Mouse (Mus musculus) gastrocnemius, postnatal 36 days (tissue): ENCODE data around the gene Dnal4. TPM values are rescaled to one million over a fixed set of nuclear protein-coding genes. Genes with fewer than 3 reads are reported as not detected.

Source experiments
- DNase-seq, 2 experiments: peaks; one replicate each; pipeline ENCODE4 v3.0.0; 2022
- intact Hi-C: fragments of 180-260 bp; cut with DNase I; formaldehyde crosslinking; loops from one replicate; pipeline ENCODE4 v1.15.1; 2025
- total RNA-seq, 2 experiments: library from RNA; stranded (reverse); gene quantifications; 2 replicates each; pipeline ENCODE4 v1.2.3; 2021

Dnal4 gene
- total RNA-seq, 2 experiments from 2014 or later = 4.9 to 6.0 TPM

- DNase-seq = no peak
- intact Hi-C loops = no loop called here
Measured at GRCm38 (mm10) chr15:79765361-79765760, 12.3 kb downstream of the Dnal4 start.

GRCm38 (mm10) chr15:79764539-79765267 lies 12.9 kb downstream of the Dnal4 start:
- no peak for DNase-seq
- intact Hi-C loops = no loop called here

- DNase-seq = no peak
- intact Hi-C loops = no loop called here
Measured at GRCm38 (mm10) chr15:79763601-79764246, 13.9 kb downstream of the Dnal4 start.

- intact Hi-C loops = no loop called here
- no peak for DNase-seq
Measured at GRCm38 (mm10) chr15:79763001-79763400, 14.6 kb downstream of the Dnal4 start.

DNA sequence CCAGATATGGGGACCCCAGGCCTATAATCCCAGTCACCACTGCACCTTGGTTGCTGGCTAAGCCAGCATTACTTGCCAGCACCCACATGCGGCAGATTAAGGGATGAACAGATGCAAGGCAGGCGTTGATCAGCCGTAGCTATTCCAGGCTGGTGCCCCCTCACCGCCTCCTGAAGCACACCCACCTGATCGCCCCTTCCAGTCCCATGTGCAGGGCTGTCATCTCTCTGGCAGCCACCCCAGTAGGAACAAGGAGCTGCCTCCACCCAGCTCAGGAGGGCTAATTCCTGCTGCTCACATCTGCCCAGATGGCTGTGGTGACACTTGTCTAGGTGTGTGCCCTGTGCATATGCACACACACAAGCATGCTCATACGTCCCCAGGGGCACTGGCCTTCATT lies 16.7 kb downstream of the Dnal4 start:
- intact Hi-C loops = no loop called here
- no peak for DNase-seq

GRCm38 (mm10) chr15:79757118-79757517 lies 20.5 kb downstream of the Dnal4 start:
- intact Hi-C loops = loop anchor here (10.0 kb wide), 1 partner anchor 128 kb away; no protein-coding TSS in a partner anchor
- no peak for DNase-seq

- intact Hi-C loops = loop anchor here (10.0 kb wide), 1 partner anchor 129 kb away; no protein-coding TSS in a partner anchor
Measured at GRCm38 (mm10) chr15:79755977-79756625, 21.5 kb downstream of the Dnal4 start.

DNA sequence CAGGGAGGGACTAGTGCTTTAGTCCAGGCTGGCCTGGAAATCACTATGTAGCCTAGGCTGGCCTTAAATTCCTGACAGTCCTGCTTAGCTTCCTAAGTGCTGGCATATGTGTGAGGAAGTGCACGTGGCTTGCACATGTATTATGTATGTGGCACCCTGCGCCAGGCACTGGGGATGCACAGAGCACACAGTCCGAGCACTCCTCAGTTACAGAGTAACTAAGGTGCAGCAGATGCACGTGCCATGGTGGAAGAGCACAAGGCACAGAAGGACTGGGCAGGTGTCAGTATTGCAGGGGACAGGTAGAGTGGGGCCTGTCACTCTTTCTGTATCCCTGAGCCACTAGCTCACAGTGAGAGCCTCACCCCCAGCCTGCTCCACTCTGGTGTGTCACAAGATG lies 22.5 kb downstream of the Dnal4 start:
- intact Hi-C loops = loop anchor here (10.0 kb wide), 1 partner anchor 130 kb away; no protein-coding TSS in a partner anchor
- no peak for DNase-seq

More at GRCm38 (mm10) chr15:79755977-79756625, 21.5 kb downstream of the Dnal4 start:
- no peak for DNase-seq

DNA sequence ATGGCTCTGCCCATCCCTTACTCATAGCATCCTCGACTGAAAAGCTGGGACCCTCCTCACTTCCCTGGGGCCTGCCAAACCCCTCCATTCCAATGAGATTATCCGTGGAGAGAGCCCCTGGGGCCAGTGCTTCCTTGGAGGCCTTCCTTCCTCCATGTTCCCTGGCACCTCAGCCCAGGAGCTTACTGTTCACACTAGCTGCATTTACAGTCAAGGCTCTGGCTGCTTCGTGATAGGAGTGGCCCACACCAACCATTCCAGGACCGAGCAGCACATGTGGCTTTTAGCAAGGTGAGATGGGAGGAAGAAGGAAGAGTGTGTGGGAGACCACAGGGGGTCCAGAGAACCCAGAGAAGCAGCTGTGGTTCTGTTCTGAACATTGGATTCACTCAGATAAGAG lies 23.8 kb downstream of the Dnal4 start:
- DNase-seq = no peak
- intact Hi-C loops = loop anchor here (5.0 to 10.0 kb wide), 3 partner anchors 48 to 131 kb away; partner anchors contain the start of gene Nptxr

DNA sequence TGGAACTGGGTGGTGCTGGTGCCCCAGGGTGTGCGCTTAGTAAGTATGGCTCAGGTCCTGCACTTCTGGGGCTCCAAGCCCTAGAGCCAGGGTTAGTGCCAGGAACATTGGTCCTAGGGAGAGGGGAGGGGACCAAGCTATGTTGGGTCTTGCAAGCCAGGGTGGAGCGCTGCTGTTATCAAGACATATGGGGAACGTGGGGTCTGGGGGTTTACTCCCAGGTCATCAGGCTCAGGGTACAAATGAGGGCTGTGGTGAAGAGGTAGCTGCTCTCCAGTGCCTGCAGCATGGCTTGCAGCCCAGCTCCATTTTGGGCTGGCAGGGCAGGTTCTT lies 24.3 kb downstream of the Dnal4 start:
- DNase-seq = no peak
- intact Hi-C loops = loop anchor here (5.0 to 10.0 kb wide), 3 partner anchors 49 to 131 kb away; partner anchors contain the start of gene Nptxr

GRCm38 (mm10) chr15:79752742-79753419 lies 24.8 kb downstream of the Dnal4 start:
- intact Hi-C loops = loop anchor here (5.0 to 10.0 kb wide), 3 partner anchors 49 to 132 kb away; partner anchors contain the start of gene Nptxr
- peak; percentile 71 to 74 for DNase-seq

GRCm38 (mm10) chr15:79751772-79752171 lies 25.9 kb downstream of the Dnal4 start:
- DNase-seq = no peak
- intact Hi-C loops = loop anchor here (5.0 to 10.0 kb wide), 3 partner anchors 51 to 133 kb away; partner anchors contain the start of gene Nptxr

GRCm38 (mm10) chr15:79750266-79750665 lies 27.4 kb downstream of the Dnal4 start:
- no peak for DNase-seq

GRCm38 (mm10) chr15:79749162-79749561 lies 28.5 kb downstream of the Dnal4 start:
- no peak for DNase-seq
- intact Hi-C loops = no loop called here

More at GRCm38 (mm10) chr15:79750266-79750665, 27.4 kb downstream of the Dnal4 start:
- intact Hi-C loops = loop anchor here (5.0 to 10.0 kb wide), 3 partner anchors 52 to 135 kb away; partner anchors contain the start of gene Nptxr

GRCm38 (mm10) chr15:79747998-79748397 lies 29.7 kb downstream of the Dnal4 start:
- intact Hi-C loops = no loop called here
- DNase-seq = no peak

- intact Hi-C loops = no loop called here
Measured at GRCm38 (mm10) chr15:79745883-79746282, 31.8 kb downstream of the Dnal4 start.

DNA sequence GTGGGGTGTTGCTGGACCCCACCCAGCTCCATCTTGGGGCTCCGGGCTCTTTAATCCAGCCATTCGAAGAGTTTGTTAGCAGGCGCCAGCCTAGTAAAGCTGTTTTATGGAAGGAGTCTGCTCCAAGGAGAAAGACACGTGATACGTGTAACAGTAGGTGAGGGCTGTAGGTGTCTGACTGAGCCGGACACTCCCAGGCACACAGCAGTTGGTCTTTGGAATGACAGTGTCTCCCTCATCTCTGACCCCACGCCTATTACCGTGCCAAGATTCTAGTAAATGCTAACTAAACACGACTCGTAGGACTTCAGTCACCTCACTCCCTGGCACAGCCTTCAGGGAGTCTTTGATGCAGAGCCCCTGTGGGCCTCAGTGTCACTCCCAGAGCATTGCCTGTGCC lies 32.3 kb downstream of the Dnal4 start:
- DNase-seq = no peak
- intact Hi-C loops = no loop called here

More at GRCm38 (mm10) chr15:79745883-79746282, 31.8 kb downstream of the Dnal4 start:
- no peak for DNase-seq

DNA sequence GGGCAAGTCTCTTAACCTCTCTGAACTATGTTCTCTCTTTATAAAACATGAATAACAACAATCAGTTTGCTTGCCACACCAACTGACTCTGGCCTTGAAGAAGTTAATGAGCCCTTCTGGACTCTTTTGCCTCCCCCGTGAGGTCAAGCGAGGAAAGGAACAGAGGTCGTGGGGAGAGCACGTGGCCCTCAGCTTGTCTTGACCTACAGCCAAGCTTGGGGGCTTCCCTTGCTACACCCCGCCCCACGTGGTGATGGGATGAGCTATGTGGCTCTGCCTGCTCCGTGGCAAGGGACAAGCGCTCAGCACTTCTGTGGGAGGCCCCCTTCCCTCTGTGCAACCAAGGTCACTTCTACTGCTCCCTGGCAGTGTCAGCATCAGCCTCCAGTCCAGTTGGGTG lies 32.9 kb downstream of the Dnal4 start:
- no peak for DNase-seq
- intact Hi-C loops = no loop called here

DNA sequence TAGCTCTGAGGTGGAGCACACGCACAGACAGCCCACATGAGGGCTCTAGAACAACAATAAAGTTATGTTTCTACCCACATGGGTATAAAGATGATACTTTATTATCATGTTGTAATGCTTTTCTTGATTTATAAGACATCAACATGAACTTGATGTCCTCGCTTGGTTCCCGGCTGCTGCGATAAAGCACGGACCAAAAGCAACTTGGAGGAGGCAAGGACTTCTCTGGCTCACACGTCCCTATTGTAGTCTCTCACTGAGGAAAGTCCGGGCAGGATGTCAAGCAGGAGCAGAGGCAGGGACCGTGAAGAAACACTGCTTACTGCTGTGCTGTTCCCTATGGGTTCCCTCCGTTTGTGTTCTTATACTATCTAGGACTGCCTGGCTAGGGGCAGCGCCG lies 33.6 kb downstream of the Dnal4 start:
- intact Hi-C loops = no loop called here
- DNase-seq = no peak

DNA sequence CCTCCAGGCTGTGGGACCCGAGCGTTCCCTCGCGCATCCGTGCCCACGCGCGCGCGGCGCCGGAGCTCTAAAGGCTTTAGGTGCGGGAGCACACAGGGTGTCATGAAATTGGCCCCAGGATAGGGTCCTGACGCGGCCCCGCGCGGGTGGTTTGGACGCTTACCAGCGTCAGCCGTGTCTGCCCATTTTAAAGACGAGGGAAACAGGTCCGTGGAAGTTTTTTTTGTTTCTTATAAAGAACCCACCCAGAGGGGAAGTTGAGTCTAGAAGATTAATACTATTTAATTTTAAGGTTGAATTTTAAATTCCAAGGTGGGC lies 35.0 kb downstream of the Dnal4 start:
- intact Hi-C loops = no loop called here
- DNase-seq = no peak
